Mouse (Mus musculus): ENCODE results near the gene Gpr61. TPM values are rescaled to one million over a fixed set of nuclear protein-coding genes. Genes with fewer than 3 reads are reported as not detected.

Gene Gpr61
- total RNA-seq, 2 experiments from 2014 or later = not detected

DNA sequence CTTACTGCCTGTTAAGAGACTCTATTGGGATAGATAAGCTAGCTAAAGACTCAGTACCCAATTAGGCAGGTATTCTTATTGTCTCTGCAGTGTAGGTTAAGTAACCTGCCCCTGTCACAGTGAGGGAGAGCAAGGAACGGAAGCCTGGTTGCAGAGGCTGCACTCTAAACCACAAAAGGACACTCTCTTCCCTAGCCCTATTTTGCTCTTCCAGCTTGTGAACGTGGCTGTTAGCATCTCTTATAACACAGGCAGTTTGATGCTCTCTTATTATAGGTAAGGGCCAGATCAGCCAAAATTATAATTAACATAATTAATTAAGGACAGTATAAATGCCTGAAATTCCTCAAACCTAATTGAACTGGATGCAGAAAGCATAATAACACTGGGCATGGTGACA is 25.8 kb upstream of the Gpr61 start:
- ATAC-seq (replicated peaks; ENCODE audit: low FRiP score, poor library complexity, severe bottlenecking) = no peak

DNA sequence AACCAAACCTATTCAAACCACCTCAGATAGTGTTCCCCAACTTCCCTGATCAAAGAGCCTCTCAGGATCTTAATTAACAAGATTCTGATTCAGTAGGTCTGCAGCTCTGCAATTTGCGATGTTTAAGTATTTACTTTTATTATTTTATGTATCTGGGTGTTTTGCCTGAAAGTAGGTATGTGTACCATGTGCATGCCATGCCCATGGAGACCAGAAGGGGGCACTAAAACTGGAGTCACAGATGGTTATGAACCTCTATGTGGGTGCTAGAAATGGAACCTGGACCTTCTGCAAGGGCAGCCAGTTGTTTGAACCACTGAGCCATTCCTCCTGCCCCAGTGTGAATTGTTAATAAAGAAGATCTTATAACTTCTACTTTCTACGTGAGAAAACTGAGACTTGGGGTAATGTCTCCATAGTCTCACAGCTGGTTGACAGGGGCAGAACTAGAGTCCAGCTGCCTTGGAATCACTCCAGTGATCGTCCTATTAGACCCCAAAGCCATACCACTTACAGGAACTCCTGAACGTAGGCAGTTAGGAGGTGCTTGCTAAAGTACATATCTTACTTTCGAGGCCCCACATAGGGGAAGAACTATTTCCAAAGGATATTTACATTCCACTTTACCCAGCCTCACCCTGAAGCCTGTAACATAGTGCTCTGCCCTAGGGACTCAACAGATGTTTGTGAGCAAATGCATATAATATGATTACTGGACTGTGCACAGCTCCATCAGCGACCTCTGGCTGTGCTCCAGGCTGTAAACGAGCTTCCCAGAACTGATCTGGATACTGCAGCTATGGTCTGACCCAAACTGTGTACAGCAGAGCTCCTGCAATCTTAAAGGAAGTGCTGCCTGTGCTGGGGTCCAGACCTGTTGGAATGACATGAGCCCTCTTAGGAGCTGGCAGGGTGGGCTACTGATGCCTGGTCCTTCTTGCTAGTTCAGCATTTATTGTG is 24.4 kb upstream of the Gpr61 start:
- no peak for ATAC-seq (replicated peaks; ENCODE audit: low FRiP score, poor library complexity, severe bottlenecking)

DNA sequence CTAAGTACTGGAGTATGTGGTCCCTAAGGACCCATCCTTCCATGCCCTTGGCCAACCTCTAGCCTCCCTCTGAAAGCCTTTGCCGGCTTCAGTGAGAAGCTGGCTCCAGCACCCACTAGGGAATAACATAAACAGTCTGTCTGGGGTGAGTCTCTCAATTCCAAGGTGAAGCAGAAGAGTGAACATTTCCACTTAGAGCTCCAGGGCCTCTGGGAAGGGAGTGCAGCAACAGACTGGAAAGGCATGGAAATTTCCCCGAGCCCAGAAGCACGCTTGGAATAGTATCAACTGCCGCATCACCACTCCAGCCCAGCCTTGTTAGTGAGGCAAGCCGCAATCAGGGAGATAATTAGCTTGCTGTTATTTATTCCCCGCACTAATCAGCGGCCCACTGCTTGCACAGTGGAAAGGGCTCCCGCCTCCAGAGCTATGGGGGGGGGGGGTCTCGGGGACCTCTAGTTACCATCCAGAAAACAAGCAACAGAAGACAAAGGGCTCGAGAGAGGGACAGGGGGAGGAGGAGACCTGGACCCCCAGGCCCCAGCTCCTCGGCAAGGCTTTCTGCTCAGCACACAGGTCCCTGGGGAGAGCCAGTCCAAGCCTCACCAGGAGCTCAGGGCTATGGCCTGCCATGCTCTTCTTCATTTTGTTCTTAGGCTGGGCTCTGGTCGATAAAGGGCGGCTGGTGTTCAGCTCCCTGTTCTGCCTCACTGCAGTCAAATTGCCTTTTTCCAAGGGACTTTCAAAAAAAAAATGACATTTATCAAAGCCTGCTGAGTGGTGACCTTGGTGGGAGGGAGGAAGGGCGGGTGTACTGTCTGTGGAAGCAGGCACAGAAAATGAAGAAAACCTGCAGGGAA is 20.2 kb upstream of the Gpr61 start:
- ATAC-seq (replicated peaks; ENCODE audit: low FRiP score, poor library complexity, severe bottlenecking) = no peak

DNA sequence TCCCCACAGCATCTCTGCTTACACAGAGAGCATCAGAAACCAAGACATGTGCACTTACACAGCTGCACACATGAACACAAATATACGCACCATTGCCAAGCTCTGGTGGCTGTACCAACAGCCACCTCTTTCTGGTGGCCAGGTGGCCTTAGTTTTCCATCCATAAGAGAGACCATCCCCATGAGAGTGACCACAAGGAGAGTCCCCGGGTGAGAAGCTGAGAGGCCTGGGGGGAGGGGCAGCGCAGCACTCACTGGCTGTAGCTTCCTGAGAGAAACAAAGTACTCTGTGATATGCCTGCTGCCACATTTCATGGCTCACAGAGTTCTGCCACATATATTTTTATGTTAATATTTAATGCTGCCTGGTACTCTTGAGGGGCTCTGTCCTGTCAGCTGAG is 14.5 kb upstream of the Gpr61 start:
- ATAC-seq (replicated peaks; ENCODE audit: low FRiP score, poor library complexity, severe bottlenecking) = no peak

DNA sequence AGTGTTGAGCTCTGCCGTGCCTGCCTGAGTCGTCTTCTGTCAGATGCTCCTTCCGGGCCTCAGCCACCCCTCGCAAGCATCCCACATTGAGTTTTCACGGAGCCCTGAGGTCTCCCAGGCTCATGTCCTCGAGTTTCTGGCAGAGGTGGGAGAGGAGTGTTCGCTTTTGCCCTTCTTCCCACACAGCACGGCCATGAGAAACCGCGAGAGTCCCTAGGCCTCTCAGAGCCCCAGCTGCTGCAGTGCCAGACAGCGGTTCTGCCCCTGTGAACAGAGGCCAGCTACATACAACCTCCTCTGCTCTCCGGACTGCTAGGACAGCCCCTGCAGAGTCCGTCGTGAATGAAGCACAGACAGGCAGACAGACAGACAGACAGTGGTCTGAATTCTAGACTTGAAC is 12.8 kb upstream of the Gpr61 start:
- ATAC-seq (replicated peaks; ENCODE audit: low FRiP score, poor library complexity, severe bottlenecking) = no peak

DNA sequence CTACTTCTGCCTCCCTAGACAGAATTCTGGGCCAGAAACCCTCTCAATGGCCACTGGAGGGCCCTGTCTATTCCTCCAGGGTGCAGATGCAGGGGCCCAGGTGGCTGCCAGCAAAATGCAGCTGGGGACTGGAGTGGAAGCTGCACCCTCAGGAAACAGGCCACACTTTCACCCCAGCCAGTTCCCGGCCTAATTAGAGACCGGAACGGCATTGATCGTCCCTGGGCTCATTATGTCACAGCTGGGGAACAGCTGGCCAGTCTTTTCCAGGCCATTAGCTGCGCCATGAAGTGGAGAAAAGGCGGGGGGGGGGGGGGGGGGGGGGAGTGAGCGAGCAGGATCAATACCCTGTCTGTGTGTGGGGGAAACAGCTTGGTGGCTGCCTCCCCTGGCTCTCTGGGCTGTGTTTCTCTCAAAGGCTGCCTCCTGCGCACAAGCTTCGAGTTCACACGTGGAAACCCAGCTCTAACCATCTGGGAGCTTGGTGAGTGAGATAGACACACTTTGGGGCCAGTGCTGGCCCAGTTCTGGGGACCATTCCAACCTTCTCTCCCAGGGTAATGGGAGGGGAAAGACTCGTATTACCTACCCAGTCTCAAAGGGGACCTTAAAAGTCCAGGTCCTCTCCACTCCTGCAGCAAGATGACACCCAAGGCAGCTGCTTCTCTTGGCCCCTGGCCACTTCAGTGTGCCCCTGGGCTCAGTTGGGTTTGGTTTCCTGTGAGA is 12.0 kb upstream of the Gpr61 start:
- no peak for ATAC-seq (replicated peaks; ENCODE audit: low FRiP score, poor library complexity, severe bottlenecking)

DNA sequence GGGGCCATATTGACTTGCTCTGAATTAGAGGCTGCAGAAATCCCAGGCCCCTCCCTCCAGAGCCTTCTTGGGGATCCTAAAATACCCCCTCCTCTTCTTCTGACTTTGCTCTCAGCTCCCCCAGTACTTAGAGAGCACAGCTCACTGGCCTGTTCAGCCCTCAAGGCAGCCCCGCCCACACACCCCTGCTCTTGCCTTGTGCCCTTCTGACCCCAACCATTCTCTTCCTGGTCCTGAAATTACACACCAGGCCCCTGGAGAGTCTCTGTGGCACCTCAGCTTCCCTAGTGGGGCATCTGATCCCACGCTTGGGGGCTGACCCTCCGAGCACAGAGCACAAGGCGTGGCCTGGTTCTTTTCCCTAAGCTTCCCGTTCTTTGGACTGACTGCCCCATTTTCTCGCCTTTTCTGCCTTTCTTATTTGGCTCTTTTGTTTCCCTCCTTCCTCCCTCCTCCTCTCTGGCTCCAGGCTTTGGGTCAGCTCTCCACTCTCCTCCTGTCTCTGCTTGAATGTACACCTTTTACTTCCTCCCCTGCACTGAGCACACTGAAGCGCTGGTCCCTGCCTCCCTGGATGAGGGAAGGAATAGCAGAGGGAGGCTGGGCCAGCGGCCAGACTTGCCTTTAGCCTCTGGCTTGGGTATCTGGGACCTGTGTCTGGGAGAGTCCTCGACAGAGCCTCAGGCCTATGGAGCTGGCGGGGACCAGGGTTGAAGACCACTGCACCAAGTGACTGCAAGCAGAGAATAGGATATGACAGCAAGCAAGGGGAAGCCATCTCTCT is 11.0 kb upstream of the Gpr61 start:
- no peak for ATAC-seq (replicated peaks; ENCODE audit: low FRiP score, poor library complexity, severe bottlenecking)

DNA sequence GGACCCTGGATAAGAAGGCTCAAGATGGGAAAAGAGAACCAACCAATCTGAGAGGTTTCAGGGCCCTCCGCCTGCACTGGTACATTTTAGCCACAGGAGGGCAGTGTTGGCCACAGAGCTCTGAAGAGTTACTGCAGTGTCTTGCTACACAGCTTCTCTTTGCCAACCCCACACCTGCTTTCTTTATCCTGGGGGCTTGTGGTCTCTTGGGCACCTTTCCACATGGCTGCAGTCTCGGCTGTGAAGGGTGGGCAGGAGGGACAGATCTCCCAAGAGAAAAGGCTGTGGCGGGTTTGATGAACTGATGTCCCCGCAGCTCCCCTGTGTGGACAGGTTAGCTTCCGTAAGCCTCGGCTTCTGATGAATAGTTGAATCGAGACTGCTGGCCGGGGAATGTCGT is 10.1 kb upstream of the Gpr61 start:
- ATAC-seq (replicated peaks; ENCODE audit: low FRiP score, poor library complexity, severe bottlenecking) = peak; percentile 81

DNA sequence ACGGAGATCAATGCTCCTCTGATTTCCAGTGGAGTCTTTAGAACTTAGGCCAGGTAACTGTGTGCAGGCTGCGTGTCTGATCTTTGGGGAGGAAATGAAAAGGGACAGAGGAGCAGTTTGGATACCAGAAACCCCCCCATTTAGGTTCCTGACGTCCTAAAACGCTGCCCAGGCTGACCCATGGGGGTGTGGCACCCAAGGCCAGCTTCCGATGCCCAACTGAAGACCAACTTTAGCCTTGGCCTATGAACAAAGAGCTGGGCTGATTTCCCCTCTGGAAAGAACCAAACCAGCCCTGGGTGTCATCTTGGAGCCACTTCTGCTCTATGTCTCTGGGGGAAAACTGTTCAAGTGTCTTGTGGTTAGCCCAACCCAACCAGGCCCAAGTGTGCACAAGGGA is 9.4 kb upstream of the Gpr61 start:
- no peak for ATAC-seq (replicated peaks; ENCODE audit: low FRiP score, poor library complexity, severe bottlenecking)

DNA sequence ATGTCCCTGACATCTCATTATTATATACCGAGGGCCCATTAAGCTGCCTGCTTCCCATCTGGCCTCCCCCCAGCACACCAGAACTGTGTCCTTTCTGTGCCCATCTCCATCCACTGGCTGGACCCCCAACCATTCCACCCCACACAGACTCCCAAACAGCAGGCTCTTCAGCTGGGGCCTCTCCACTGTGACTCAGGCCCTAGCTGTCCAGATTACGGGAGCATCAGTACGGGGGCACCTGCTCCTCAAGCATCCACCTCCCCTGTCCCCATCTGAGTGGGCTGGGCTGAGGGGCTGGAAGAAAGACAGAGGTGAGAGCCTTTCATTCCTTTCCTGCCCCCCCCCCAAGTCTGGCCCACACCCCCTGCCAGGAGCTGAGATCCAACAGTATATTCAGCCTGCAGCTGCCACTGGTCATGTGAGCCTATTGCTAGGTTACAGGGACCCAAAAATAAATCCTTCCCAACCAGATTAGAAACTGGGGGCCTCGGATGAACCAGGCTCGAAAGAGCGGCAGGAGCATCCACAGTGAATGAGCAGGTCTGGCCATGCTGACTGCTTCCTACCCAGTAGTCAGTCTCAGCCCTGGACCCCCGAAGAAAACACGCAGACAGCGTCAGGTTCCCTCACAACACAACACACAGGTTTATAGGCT is 3.8 kb upstream of the Gpr61 start:
- ATAC-seq (replicated peaks; ENCODE audit: low FRiP score, poor library complexity, severe bottlenecking) = no peak

DNA sequence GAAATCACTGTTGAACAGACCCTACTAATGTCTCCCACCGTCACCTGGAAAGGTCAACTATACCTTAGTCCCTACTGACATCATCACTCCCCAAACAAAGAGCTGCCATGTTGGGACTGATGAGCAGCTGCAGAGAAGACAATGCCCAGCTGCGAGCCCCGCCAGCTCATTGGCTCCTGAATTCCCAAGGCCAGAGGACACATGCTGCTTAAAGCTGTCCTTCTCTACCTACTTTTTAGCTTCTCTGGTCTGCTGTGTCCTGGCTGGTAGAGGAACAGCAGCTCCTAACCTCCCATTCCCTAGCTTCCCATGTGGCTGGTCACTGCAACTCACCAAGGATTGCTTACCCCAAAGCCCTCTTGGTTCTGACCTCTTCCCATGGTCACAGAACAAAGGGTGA is 2.4 kb downstream of the Gpr61 start:
- no peak for ATAC-seq (replicated peaks; ENCODE audit: low FRiP score, poor library complexity, severe bottlenecking)

DNA sequence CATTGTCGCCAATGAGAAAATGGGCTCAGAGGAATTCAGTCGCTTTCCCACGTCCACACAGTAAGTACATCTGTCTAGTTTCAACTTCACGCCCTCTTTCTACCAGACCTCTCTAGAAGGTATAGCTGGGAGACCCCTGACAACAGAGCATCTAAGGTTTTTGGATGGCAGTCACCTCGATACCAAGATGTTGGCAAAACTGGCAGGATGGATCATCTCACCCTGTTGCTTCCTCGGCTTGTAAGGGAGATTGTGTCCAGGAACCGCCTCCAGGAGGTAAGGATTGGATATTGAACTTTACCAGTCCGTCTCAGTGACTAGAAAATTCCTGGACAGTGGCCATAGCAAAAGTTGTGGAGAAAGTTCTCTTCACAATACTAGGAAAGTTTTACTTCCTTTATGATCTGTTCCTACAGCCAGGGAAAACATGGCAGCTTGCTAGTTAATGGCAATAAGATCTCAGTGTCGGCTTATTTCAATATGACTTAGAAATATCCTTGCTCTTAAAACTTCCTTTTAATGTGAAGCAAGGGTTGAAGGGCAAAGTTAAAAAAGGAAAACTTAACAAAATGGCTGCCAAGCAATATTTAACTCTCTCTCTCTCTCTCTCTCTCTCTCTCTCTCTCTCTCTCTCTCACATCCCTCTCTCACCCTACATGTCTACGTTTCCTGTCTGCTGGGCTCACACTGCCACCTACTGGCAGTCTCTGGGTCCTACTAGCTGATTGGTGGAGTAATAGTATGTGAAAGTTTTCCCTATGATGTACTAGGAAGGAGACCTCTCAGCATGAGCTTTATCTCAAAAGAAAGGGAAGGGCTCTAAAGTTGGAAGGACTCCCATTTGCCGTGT is 7.1 kb downstream of the Gpr61 start:
- ATAC-seq (replicated peaks; ENCODE audit: low FRiP score, poor library complexity, severe bottlenecking) = peak; percentile 63

DNA sequence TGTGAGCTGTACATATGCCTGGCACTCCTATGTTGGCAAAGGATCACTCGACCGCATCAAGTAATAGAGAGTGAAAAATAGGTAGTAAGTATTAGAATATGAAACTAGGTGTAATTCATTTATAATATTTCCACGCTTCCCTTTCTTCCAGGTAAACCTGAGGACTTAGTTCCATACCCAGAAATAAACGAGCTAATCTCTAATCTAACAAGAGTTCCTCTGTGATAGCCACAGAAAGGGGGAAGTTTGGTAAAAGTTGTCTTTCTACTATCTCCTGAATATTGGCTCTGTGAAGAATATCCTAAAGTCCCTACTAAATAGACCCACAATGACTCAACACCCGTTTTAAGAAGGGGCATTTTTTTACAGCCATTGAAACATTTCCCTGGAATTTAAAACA is 8.0 kb downstream of the Gpr61 start:
- no peak for ATAC-seq (replicated peaks; ENCODE audit: low FRiP score, poor library complexity, severe bottlenecking)

DNA sequence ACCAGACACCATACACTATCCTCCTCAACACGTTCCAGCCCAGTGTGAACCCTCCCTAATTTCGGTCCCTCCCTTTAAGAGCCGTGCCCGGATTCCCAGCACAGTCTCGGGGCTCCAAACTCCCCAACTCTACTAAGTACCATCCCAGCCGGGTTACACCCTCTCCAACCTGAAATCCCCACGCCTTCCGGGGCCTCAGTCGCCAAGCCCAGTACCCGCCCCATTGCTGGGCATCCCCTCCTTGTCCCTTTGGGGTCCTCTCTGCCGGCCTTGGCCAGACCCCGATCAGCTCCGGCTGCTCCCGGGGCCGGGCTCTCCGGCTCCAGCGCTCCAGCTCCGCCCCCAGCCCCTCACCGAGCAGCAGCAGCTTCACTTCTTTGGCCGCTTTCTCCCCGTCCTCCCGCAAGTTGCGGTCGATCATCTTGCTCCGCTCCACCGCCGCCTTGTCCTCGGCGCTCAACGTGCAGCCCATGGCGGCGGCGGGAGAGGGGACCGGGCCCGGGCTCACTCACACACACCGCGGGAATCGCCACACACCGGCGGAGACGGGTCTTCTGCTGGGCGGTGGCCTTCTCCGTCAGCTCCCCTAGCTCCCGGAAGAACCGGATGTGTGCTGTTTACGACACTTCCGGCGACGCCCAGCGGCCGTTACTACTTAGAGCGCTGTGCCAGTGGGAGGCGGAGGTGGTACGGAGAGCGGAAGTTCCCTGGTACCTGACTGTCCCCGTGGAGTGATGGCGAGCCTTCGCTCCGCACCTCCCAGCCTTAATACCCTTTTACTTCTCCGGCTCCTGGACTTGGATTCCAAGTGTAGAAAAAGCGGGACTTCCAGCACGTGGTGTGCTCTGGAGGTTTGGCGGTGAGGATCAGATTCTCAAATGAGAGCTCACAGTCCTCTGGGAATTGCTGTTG is 8.9 kb downstream of the Gpr61 start, which contains the start of gene Gnai3:
TSS of gene Gnai3 (minus strand) at position 613 of the 912 bp plus-strand sequence.
- peak; percentile 94 for ATAC-seq (replicated peaks; ENCODE audit: low FRiP score, poor library complexity, severe bottlenecking)

DNA sequence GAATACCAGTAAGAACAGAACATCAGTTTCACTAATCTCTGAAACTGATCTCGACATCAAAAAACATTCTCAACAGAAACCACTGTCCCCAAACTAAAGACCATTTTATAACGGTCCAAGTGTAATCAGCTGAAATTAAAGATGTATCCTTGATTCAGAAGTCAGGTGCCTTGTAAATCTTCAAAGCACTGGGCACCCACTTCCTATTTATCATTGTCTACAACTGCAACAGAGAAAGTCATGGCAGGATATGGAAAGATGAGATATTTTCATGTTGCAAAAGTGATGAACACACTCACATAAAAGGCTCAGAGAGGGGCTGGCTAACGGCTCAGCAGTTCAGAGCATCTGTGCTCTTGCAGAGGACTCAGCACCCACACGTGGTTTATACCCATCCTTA is 13.9 kb downstream of the Gpr61 start:
- no peak for ATAC-seq (replicated peaks; ENCODE audit: low FRiP score, poor library complexity, severe bottlenecking)

DNA sequence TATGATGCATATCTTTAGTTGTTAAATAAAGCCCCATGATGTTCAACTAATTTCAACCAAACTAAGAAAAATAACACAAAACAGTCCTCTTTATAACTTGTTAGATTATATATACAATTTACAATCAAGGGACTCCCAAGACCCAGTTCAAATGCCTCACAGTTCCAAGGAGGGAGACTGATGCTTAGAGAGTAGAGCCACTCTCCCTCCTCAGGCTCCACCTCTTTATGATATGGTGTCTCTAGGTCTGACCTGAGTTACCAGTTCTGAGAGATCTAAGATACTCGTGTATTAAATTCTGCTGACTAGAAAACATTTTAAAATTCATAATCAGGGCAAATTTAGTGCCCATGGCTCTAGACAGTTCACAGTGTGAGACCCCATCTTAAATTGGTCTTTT is 15.6 kb downstream of the Gpr61 start:
- no peak for ATAC-seq (replicated peaks; ENCODE audit: low FRiP score, poor library complexity, severe bottlenecking)

DNA sequence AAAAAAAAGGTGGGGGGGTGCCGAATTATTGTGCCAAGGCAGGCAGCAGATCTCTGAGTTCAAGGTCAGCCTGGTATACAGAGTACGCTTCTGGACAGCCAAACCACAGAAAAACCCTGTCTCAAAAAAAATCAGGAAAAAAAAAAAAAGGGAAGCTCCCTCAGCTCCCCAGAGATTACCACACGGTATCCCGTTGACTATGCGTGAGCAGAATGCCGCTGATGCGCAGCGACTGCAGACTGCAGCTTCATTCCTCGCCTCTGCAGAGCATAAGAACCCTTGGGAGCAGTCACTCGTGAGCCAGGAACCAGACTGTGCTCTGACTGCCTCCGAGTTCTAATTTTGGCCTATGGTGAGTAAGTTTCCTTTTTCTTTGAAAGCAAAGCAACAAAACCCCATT is 20.0 kb downstream of the Gpr61 start:
- ATAC-seq (replicated peaks; ENCODE audit: low FRiP score, poor library complexity, severe bottlenecking) = no peak

Measured in erythroid progenitor cell, adult 5-6 weeks (primary cell).